Mouse (Mus musculus): ENCODE measurements around the gene Nme2. TPM values are rescaled to one million over a fixed set of nuclear protein-coding genes. Genes with fewer than 3 reads are reported as not detected.

Nme2 gene
- total RNA-seq (2023), result 189 TPM

DNA sequence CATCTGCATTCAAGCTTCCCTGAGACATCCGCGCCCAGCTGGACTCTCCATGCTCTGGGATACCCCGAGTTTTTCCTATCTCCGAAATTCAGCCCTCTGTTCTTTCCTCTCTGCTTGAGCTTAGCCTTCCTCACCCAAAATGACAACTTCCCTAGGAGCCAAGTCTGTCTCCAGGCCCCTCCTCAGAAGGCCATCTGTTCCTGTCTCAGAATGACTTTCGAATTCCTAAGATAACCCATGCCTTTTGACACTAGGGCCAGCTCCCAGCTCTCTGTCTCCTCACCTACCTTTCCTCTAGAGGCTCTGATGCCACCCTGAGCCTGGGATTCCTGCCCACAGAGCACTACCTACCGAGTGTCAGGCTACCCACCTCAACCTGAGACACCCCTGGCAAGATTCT, at the start of gene Nme2:
Gene Nme2 (minus strand): TSS at position 101 of the 400 bp plus-strand sequence.

DNA sequence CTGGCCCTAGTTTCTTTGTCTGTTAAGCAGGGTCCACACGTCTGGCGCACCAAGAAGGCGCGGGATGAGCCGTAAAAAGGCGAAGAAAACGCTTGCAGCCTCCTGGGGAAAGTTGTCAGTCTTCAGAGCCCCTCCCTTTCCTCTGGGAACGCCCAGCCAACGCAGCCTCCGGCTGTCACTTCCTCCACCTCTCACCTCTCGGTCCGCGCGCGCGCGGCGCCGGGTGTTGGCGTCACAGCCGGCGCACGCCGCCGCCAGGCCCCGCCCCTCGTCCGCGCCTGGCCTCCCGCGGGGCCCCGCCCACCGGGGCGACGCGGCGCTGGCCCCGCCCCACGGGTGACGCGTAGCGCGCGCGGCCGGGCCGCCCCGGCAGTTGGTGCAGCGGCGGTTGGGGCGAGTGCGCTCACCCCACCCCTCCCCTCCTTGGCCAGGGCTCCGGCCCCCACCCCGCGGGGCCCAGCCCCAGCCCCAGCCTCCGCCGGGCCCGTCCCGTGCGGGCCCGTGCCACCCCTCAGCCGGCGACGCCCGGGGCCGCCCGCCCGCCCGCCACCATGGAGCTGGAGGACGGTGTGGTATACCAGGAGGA, 39.8 kb upstream of the Nme2 start, which contains the start of gene Spag9:
Gene Spag9 (plus strand): TSS at position 372 of the 586 bp plus-strand sequence.

DNA sequence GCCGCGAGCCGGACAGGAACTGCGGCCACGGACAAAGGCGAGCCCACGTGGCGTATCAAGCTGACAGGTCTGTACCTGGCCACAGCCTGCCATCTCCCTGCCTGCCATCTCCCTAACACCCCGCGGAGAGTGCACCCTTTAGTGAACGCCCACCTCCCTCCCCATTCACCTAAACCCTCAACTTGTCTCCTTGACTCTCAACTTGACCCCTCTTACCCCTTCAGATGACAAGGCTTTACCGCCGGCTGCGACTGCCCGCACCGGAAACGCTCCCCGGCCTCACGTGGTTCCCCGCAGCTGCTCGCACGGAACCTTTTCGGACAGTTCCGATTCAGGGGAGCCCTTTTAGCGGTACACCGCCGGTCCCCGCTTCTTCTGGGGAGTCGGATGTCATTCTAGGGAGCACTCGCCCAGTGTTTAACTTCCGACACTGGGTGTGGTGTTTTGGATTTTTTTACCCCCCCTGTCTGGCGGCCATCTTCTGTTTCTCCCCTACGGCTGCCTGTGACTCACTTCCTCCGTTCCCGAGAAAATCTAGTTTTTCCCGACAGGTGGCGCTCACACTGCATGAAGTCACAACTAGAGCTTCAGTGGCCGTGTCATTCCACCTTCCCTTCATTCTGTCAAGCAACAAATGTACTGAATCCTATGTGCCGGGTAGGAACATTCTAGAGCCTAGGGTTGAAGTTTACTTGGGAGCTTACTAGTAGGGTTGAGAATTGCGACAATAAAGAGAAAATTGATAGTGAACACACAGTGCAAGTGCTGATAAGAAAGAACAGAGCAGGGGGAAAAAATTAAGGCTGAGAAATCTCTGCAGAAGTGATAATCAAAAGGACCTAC, 12.2 kb upstream of the Nme2 start, which contains the start of the genes Gm20390 and Nme1:
Gene Gm20390 (minus strand): TSS at position 289 of the 843 bp plus-strand sequence.
Gene Nme1 (minus strand): TSS at position 517 of the 843 bp plus-strand sequence.

Other genes starting within 250 kb of the Nme2 start
- gene Utp18, start 70.5 kb downstream of the Nme2 start, total RNA-seq (2023), result 69.7 TPM
- gene Mbtd1, start 70.4 kb downstream of the Nme2 start, total RNA-seq (2023), result 70.0 TPM
- 60.5 TPM for gene Gm20390, start 12.0 kb upstream of the Nme2 start, total RNA-seq (2023)
- gene Nme1, start 12.3 kb upstream of the Nme2 start, total RNA-seq (2023), result 30.1 TPM
- 93.6 TPM for gene Spag9, start 39.8 kb upstream of the Nme2 start, total RNA-seq (2023)

All from CD4-positive naive resting alpha-beta T cell, adult 76 days (primary cell).